Mouse (Mus musculus): ENCODE data around the gene Lamb1.

DNA sequence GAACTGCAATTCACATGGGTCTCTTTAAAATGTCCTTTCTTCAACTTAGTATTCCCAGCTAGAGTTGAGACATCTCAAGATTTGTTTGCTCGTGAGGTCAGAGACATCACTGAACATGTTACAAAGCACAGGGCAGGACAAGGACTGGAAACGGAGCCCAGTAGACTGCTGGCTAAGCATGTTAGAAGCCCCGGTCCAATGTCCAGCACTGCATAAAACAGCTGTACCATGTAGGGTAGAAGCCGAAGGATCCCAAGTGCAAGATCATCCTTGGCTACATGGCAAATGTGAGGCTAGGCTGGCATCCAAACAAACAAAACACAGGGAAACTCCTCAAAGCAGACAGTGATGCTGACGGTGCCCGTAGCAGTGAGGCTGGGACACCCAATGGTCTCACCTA lies 30.0 kb upstream of the Lamb1 start:
- TF ChIP-seq CTCF (IDR thresholded peaks at IDR 0.05; ENCODE audit: borderline replicate concordance, insufficient read depth, low read length) = no peak
- TF ChIP-seq POLR2A (IDR thresholded peaks at IDR 0.05; ENCODE audit: low read depth, low read length) = no peak

All from embryonic fibroblast, embryonic 13.5 days (primary cell).